Mouse (Mus musculus) embryonic facial prominence, embryonic 13.5 days (tissue): Measurements from ENCODE around the gene Fam118b. TPM values are rescaled to one million over a fixed set of nuclear protein-coding genes. Genes with fewer than 3 reads are reported as not detected.

Experiments used
- ATAC-seq: fragments of 200-750 bp; cut with Nextera tagmentation; 2 replicates; pipeline ENCODE4 v1.8.0; 2017; ENCODE audit warnings: low read depth; ENCODE audit not compliant: insufficient number of reproducible peaks, insufficient read depth, low FRiP score, low TSS enrichment
- H3K27ac ChIP-seq: fragments of 300-500 bp; sonication (generic); 2 replicates; pipeline ENCODE4 v1.5.1; 2015; ENCODE audit warnings: moderate library complexity, mild to moderate bottlenecking, inconsistent platforms
- H3K27me3 ChIP-seq: fragments of 300-500 bp; sonication (generic); 2 replicates; pipeline ENCODE4 v1.6.1; 2015; ENCODE audit warnings: mild to moderate bottlenecking, inconsistent platforms
- H3K36me3 ChIP-seq: fragments of 300-500 bp; sonication (generic); 2 replicates; pipeline ENCODE4 v1.6.1; 2015; ENCODE audit warnings: mild to moderate bottlenecking, inconsistent platforms
- H3K4me1 ChIP-seq: fragments of 300-500 bp; sonication (generic); 2 replicates; pipeline ENCODE4 v1.6.1; 2015; ENCODE audit warnings: inconsistent platforms
- H3K4me2 ChIP-seq: fragments of 300-500 bp; sonication (generic); 2 replicates; pipeline ENCODE4 v1.6.1; 2015; ENCODE audit warnings: moderate library complexity, mild to moderate bottlenecking, inconsistent platforms
- H3K4me3 ChIP-seq: fragments of 300-500 bp; sonication (generic); 2 replicates; pipeline ENCODE4 v1.5.1; 2015; ENCODE audit warnings: mild to moderate bottlenecking, inconsistent platforms
- H3K9ac ChIP-seq: fragments of 300-500 bp; sonication (generic); 2 replicates; pipeline ENCODE4 v1.6.1; 2015; ENCODE audit warnings: mild to moderate bottlenecking, inconsistent platforms
- H3K9me3 ChIP-seq: fragments of 300-500 bp; sonication (generic); 2 replicates; pipeline ENCODE4 v1.6.1; 2016; ENCODE audit warnings: inconsistent platforms
- WGBS: fragments of 180-500 bp; shearing (Covaris S2); methylation state at CpG from one replicate; pipeline ENCODE4 v1.1.7; 2015; ENCODE audit warnings: mixed read lengths; 5-methylcytosine and 5-hydroxymethylcytosine counted together
- polyA plus RNA-seq: library from polyadenylated mRNA; unstranded; fragments of >200 nt; fragmentation: Nextera tagmentation; extraction: Ambion mirVana; gene quantifications from 2 replicates; pipeline ENCODE4 v1.2.1, GENCODE M21; 2015

Gene Fam118b
- polyA plus RNA-seq, 1 experiment from 2014 or later: 61.4 TPM

DNA sequence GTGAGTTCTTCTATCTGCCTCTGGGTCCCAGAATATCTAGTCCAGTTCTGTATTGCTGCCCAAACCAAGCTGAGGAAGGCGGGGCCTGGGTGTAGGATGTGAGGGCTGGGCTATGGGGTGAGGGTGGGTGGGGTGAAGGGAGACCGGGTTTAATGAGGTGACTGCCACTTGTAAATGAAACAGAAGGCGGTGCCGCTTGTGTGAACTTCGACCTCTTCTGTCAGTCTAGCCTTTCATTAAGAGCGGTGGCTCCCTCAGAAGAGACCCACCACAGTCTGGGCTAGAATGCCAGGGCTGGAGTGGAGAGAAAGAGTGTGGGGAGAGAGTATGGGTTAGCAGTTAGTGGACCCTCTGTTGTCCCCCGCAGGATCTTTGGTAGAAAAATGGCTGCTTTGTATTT is 22.4 kb upstream of the Fam118b start:
- H3K27ac ChIP-seq: no peak overlapping the region

DNA sequence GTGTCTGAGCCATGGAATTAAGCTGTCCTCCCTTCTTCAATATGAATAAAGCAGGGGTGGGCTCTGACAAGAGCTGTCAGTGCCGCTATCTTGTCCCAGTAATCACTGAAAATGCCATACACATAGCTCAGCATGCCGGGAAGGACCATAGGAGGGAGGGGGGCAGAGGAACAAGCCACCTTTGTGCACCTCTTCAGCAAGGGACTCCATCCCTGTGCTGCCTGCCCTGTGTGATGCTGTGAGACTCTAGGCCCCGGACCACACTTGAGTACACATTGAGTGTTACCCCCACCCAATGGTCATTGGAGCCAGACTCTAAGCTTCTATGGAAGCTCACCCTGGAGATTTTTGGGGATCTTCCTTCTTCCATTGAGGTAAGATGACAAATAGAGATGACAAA is 18.7 kb upstream of the Fam118b start:
- H3K4me1 ChIP-seq: peaks cover 28% of the 10 kb centered on the region

More for the DNA sequence above, 22.4 kb upstream of the Fam118b start:
- Histone ChIP-seq H3K9me3 (no peaks in the 10 kb centered on the region), H3K4me3 (no peak overlapping the region), H3K4me1 (peaks cover 14% of the 10 kb centered on the region; the same call in 1 of the 2 replicates), H3K4me2 (no peak overlapping the region), H3K36me3 (no peaks in the 10 kb centered on the region), H3K27me3 (no peaks in the 10 kb centered on the region), H3K9ac (no peak overlapping the region)
- WGBS: 36% methylated on average over 7 of the region's 7 CpGs
- ATAC-seq: no peak

DNA sequence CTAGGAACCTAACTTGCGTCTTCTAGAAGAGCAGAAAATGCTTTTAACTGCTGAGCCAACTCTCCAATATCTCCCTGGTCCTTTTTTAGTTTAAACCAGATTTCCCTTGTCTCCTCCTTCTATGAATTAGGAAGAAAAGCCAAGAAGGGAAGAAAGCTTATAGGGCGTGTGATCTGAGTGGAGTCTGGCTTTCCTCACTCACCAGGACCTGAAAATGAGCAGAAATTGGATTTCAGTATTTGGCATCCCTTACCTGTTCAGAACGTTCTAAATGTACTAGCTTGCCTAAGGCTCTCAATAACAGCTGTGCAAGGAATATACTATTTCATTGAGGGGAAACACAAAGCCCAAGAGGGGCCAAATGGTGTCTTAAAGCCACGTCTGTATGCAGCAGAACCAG is 16.7 kb upstream of the Fam118b start:
- H3K4me1 ChIP-seq: peaks cover 28% of the 10 kb centered on the region
- no peaks in the 10 kb centered on the region for H3K9me3 ChIP-seq
- H3K27me3 ChIP-seq: no peaks in the 10 kb centered on the region
- no peak overlapping the region for H3K27ac ChIP-seq
- no peaks in the 10 kb centered on the region for H3K36me3 ChIP-seq
- ATAC-seq: no peak
- H3K4me3 ChIP-seq: no peak overlapping the region
- no peak overlapping the region for H3K9ac ChIP-seq
- 54% methylated on average over 4 of the region's 4 CpGs for WGBS
- H3K4me2 ChIP-seq: no peak overlapping the region

More for the DNA sequence above, 18.7 kb upstream of the Fam118b start:
- Histone ChIP-seq H3K9ac (no peak overlapping the region), H3K4me2 (no peak overlapping the region), H3K27me3 (no peaks in the 10 kb centered on the region), H3K27ac (no peak overlapping the region), H3K9me3 (no peaks in the 10 kb centered on the region), H3K4me3 (no peak overlapping the region), H3K36me3 (no peaks in the 10 kb centered on the region)
- WGBS: 65% methylated on average over 3 of the region's 3 CpGs
- no peak for ATAC-seq

DNA sequence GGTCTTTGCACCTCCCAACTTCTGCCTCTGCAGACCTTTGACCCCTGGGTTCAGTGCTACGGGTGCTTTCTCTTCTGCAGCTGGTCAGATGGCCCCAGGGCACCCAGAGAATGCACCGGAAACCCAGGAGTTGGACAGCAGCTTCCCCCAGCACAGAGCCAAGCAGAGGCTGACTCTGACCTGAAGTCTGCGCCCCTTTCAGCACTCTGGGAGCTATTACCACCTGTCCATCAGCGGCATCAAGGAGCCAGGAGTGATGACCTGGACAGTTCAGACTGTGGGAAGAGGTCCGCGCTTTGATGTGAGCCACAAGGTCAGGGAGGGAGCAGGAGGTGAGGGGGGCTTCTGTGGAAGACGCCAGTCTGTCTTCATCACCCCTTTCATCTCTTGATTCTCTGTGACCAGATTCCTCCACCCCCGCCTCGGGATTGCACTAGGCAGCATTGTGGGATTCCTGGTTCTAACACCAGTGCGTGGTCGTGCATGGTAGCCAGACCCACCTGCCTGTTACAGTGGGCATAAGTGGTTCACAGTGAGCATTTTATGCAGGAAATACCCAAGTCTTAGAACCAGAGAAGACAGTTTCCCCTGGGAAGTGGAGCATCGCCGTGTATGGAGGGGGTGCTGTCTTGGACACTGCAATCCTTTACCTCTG is 15.9 kb upstream of the Fam118b start:
- no peak overlapping the region; the same call in 1 of the 2 replicates for H3K27ac ChIP-seq
- no peaks in the 10 kb centered on the region for H3K27me3 ChIP-seq
- no peak for ATAC-seq

DNA sequence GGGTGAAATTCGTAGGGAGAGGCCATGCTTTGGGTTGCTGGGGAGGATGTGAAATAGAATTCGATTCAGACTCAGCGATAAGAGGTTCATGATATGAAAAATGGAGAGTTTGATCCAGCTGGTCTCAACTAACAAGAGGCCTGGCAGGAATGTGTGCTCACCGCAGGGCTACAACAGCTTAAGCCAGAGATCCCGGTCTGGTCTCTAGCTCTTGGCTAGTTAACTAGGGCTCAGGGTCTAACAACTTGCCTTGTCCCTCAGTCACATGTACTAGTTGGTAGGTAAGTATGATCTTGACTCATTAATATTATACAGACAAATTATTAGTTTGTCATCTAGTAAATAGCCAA is 15.2 kb upstream of the Fam118b start:
- Histone ChIP-seq H3K4me2 (no peak overlapping the region), H3K9me3 (no peaks in the 10 kb centered on the region), H3K4me1 (peaks cover 20% of the 10 kb centered on the region), H3K36me3 (peaks cover 3% of the 10 kb centered on the region), H3K9ac (no peak overlapping the region), H3K27ac (peak overlapping the region; percentile 48; the same call in 1 of the 2 replicates), H3K27me3 (no peaks in the 10 kb centered on the region), H3K4me3 (no peak overlapping the region)
- 34% methylated on average over 5 of the region's 5 CpGs for WGBS
- no peak for ATAC-seq

More for the DNA sequence above, 15.9 kb upstream of the Fam118b start:
- Histone ChIP-seq H3K4me1 (peaks cover 20% of the 10 kb centered on the region), H3K9ac (no peak overlapping the region), H3K4me2 (no peak overlapping the region), H3K9me3 (no peaks in the 10 kb centered on the region), H3K4me3 (no peak overlapping the region), H3K36me3 (no peaks in the 10 kb centered on the region)
- 34% methylated on average over 13 of the region's 13 CpGs for WGBS

DNA sequence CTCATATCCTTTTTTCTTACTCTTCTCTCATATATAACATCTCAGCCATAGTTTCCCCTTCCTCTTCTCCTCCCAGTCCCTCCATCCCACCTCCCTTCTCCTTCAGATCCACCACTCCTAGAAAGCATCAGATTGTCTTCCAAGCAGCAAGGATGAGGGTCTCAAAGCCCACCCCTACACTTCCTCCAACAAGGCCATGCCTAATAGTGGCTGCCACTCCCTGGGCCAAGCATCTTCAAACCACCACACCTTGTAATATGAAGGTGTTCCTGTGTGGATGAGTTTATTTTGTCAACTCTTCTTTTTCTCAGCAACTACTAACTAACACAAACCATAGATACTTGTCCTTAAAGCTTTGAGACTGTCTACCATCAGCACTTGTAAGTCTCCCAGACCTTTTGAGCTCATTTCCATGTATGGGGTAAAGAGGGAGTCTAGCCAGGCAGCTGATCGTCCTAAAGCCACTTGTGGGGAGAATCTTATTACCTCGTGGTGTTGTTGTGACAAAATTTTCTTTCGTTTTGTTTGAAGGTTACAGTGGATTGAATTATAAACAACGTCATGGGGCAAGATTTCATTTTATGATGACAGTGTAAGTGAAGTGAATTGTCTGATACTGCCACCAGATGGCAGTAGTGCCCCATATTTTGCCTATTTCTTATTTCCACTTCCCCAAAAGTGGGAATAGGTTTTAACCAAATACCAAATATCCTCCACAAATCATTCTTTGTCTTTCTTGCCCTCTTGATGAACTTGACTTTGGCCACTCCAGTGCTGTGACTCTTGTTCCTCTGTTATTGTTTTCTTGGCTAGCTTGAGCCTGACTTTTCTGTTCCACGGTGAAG is 14.6 kb upstream of the Fam118b start:
- peaks cover 9% of the 10 kb centered on the region for H3K36me3 ChIP-seq
- H3K9ac ChIP-seq: no peak overlapping the region
- ATAC-seq: no peak
- H3K4me1 ChIP-seq: peaks cover 20% of the 10 kb centered on the region
- H3K27me3 ChIP-seq: no peaks in the 10 kb centered on the region
- no peaks in the 10 kb centered on the region for H3K9me3 ChIP-seq
- H3K4me2 ChIP-seq: no peak overlapping the region
- WGBS: 11% methylated on average over 5 of the region's 5 CpGs
- peak overlapping the region; percentile 48; the same call in 1 of the 2 replicates for H3K27ac ChIP-seq
- no peak overlapping the region for H3K4me3 ChIP-seq

DNA sequence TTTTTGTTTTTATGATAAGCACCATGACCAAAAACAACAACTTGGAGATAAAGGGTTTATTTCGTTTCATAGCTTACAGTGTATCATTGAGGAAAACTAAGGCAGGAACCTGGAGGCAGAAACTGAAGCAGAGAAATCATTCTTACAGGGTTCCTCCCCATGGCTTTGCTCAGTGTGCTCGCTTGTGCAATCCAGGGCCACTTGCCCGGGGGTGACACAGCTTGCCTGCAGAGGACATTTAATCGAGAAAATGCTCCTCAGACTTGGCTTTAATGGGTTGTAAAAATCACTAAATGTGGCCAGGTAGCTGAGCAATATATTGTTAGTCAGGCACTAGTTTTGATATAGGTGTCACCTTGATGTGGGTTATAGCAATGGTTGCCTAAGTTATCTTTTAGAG is 10.8 kb upstream of the Fam118b start:
- no peak for ATAC-seq
- Histone ChIP-seq H3K4me1 (peaks cover 10% of the 10 kb centered on the region), H3K27me3 (no peaks in the 10 kb centered on the region), H3K9ac (no peak overlapping the region), H3K4me3 (no peak overlapping the region), H3K9me3 (no peaks in the 10 kb centered on the region), H3K4me2 (no peak overlapping the region), H3K36me3 (peaks cover 39% of the 10 kb centered on the region), H3K27ac (no peak overlapping the region)
- WGBS: 87% methylated on average over 4 of the region's 4 CpGs

DNA sequence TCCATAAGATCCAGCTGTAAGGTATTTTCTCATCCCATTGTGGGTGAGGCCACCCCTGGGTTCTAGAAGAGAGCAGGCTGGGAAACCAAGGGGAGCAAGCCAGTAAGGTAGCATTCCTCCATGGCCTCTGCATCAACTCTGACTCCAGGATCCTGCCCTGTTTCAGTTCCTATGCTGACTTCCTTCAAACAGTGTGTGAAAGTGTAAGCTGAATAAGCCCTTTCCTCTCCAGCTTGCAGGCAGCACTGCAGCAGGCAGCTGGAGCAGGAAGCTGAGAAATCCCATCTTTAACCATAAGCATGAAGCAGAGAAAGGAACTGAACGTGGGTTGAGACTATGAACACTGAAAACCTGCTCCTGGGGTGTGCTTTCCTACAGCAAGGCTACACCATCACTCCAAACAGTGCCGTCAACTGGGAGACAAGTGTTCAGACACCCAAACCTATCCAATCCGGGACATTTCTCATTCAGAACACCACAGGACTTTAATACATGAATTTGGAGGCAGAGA is 10.3 kb upstream of the Fam118b start:
- no peaks in the 10 kb centered on the region for H3K9me3 ChIP-seq
- H3K27me3 ChIP-seq: no peaks in the 10 kb centered on the region
- WGBS: 88% methylated on average over 3 of the region's 3 CpGs
- H3K27ac ChIP-seq: no peak overlapping the region
- H3K36me3 ChIP-seq: peaks cover 44% of the 10 kb centered on the region
- no peak overlapping the region for H3K4me3 ChIP-seq
- ATAC-seq: no peak
- H3K9ac ChIP-seq: no peak overlapping the region
- H3K4me1 ChIP-seq: peaks cover 4% of the 10 kb centered on the region
- H3K4me2 ChIP-seq: no peak overlapping the region

DNA sequence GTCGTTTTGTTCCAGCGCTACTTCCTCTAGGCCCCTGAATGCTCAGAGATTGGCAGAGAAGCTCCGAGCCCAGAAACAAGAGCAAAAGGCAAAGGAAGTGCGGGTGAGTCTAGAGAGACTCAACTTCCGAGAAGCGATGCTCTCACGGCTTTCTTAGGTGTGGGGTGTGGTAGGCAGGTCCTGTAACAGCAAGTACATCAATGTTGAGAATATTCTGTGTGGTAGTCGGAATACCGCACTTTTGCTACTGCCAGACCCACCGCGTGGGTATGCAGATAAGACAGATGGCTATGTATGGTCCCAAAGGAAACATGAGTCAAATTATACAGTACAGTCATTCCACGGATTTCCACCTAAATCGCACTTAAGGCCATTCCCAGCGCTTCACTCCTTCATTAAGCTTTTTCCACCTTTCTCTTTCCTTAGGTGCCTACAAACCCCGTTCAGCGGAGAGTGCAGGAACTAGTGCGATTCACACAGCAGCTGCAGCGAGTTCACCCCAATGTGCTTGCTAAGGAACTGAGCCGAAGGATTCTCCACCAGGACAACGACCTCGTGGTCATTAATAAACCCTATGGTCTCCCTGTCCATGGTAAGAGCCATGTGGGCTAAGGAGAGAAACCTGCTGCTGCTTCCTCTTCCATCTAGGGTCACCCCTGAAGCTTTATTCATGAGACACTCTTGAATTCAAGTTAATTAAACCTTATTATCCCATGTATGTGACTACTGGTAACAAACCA is 541 bp upstream of the Fam118b start:
- Histone ChIP-seq H3K9ac (peak overlapping the region; percentile 85), H3K4me2 (peak overlapping the region; percentile 80), H3K9me3 (no peaks in the 10 kb centered on the region), H3K4me1 (peaks cover 16% of the 10 kb centered on the region), H3K27me3 (no peaks in the 10 kb centered on the region), H3K4me3 (peak overlapping the region; percentile 83), H3K36me3 (peaks cover 31% of the 10 kb centered on the region), H3K27ac (peak overlapping the region; percentile 57; the same call in 1 of the 2 replicates)
- ATAC-seq: peak; percentile 39; the same call in 1 of the 2 replicates
- 2% methylated on average over 21 of the region's 21 CpGs for WGBS

DNA sequence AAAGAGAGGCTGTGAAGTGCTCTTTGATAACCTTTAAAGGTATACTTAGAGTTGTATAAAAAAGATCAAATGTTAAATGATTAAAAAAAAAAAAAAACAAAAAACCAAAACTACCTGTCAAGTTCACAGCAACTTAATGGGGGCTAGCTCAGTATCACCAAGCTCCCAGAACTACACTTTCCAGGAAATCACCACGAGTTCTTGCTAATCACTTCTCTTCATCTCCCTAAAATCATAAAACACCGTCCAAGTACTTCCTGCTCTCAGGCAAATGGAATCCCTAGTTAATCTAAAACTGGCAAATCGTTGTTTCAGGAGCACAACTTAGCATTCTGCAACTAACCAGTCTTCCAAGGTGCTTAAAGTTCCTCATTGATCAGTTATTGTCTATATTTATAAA is 3.1 kb downstream of the Fam118b start:
- 87% methylated on average over 3 of the region's 3 CpGs for WGBS
- no peak overlapping the region for H3K9ac ChIP-seq
- peaks cover 16% of the 10 kb centered on the region for H3K4me1 ChIP-seq
- H3K36me3 ChIP-seq: peaks cover 5% of the 10 kb centered on the region; the same call in 1 of the 2 replicates
- no peaks in the 10 kb centered on the region for H3K27me3 ChIP-seq
- no peaks in the 10 kb centered on the region for H3K9me3 ChIP-seq
- no peak overlapping the region for H3K4me2 ChIP-seq
- H3K4me3 ChIP-seq: no peak overlapping the region
- no peak for ATAC-seq
- H3K27ac ChIP-seq: no peak overlapping the region

DNA sequence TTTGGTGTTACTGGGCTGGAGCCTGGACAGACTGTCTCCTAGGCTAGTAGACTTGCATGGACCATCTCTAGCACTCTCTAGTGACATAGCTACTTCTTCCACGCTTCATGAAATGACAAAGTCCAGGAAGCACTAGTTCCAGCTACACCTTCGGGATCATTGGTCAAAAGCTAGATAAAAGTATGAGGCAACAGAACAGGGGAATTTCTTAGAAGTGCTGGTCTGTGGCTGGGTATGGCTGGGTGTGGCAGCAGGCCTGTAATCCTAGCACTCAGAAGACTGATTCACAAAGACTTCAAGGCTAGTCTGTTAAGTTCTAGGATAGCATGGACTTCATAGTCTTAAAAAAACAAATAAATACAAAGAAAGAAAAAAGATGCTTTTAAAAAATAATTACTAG is 4.2 kb downstream of the Fam118b start:
- Histone ChIP-seq H3K36me3 (peaks cover 5% of the 10 kb centered on the region; the same call in 1 of the 2 replicates), H3K9ac (no peak overlapping the region), H3K27me3 (no peaks in the 10 kb centered on the region), H3K4me2 (no peak overlapping the region), H3K4me3 (no peak overlapping the region), H3K4me1 (peaks cover 11% of the 10 kb centered on the region), H3K27ac (no peak overlapping the region), H3K9me3 (no peaks in the 10 kb centered on the region)
- 96% methylated on average over 2 of the region's 2 CpGs for WGBS
- ATAC-seq: no peak
